Mouse (Mus musculus) lung, adult 2 months (tissue): ENCODE results near the gene Ccdc28a.

ENCODE experiments used
- CTCF ChIP-seq: fragments of 200-500 bp; IDR thresholded peaks from 2 replicates; pipeline ENCODE4 v1.5.1; 2011; ENCODE audit warnings: mild to moderate bottlenecking, low read length, control low read depth; ENCODE audit not compliant: insufficient read depth
- POLR2A ChIP-seq: fragments of 200-500 bp; IDR thresholded peaks from 2 replicates; pipeline ENCODE4 v1.6.1; 2011; ENCODE audit warnings: low read depth, mild to moderate bottlenecking, control low read depth, low read length, borderline replicate concordance; ENCODE audit errors: extremely low read depth

GRCm38 (mm10) chr10:18193221-18193620, 41.6 kb downstream of the Ccdc28a start:
- TF ChIP-seq CTCF (no peak), POLR2A (no peak)
